Mouse (Mus musculus) hindbrain, embryonic 12.5 days (tissue): ENCODE results near the gene Pttg1ip. TPM values are rescaled to one million over a fixed set of nuclear protein-coding genes. Genes with fewer than 3 reads are reported as not detected.

Experiments
- ATAC-seq: fragments of 200-750 bp; cut with Nextera tagmentation; 2 replicates; pipeline ENCODE4 v1.8.0; 2017; ENCODE audit warnings: moderate TSS enrichment; ENCODE audit not compliant: low FRiP score
- H3K27ac ChIP-seq: fragments of 300-500 bp; sonication (generic); 2 replicates; pipeline ENCODE4 v1.5.1; 2016; ENCODE audit warnings: mild to moderate bottlenecking
- H3K27me3 ChIP-seq: fragments of 300-500 bp; sonication (generic); 2 replicates; pipeline ENCODE4 v1.6.1; 2016; ENCODE audit warnings: mild to moderate bottlenecking
- H3K36me3 ChIP-seq: fragments of 300-500 bp; sonication (generic); 2 replicates; pipeline ENCODE4 v1.6.1; 2016; ENCODE audit warnings: mild to moderate bottlenecking
- H3K4me1 ChIP-seq: fragments of 300-500 bp; sonication (generic); 2 replicates; pipeline ENCODE4 v1.6.1; 2016
- H3K4me2 ChIP-seq: fragments of 300-500 bp; sonication (generic); replicated peaks from 2 replicates; pipeline ENCODE4 v1.6.1; 2016; ENCODE audit warnings: mild to moderate bottlenecking
- H3K4me3 ChIP-seq: fragments of 300-500 bp; sonication (generic); 2 replicates; pipeline ENCODE4 v1.5.1; 2016; ENCODE audit warnings: mild to moderate bottlenecking
- H3K9ac ChIP-seq: fragments of 300-500 bp; sonication (generic); 2 replicates; pipeline ENCODE4 v1.6.1; 2016; ENCODE audit warnings: mild to moderate bottlenecking, moderate library complexity
- H3K9me3 ChIP-seq: fragments of 300-500 bp; sonication (generic); replicated peaks from 2 replicates; pipeline ENCODE4 v1.6.1; 2016; ENCODE audit warnings: mild to moderate bottlenecking
- WGBS: fragments of 180-500 bp; shearing (Covaris S2); methylation state at CpG from one replicate; pipeline ENCODE4 v1.1.7; 2016; 5-methylcytosine and 5-hydroxymethylcytosine counted together
- polyA plus RNA-seq: library from polyadenylated mRNA; unstranded; fragments of >200 nt; fragmentation: Nextera tagmentation; extraction: Ambion mirVana; gene quantifications from 2 replicates; pipeline ENCODE4 v1.2.1, GENCODE M21; 2016

The Pttg1ip gene
- polyA plus RNA-seq, 1 experiment from 2014 or later: 78.8 TPM

DNA sequence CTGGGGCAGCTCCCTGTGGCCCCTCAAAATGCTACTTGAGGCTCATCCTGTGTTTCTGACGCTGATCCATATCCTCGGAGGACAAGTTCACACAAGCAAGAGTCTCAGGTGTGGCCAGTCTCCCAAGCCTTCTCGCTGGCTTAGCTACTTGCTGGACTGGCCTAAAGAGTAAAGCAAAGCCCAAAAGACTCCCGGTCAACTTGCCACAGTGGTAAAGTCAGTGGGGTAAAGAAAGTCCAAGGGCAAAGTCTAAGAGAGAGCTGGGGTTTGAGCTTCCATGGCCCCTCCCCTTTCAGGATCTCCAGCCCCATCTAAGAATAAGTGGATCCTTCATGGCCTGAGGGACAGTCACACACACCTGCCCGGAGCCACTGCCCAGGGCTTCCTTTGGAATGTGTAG lies 29.4 kb upstream of the Pttg1ip start:
- H3K4me3 ChIP-seq: no peak overlapping the region
- H3K9me3 ChIP-seq: no peaks in the 10 kb centered on the region
- no peak for ATAC-seq
- no peak overlapping the region for H3K9ac ChIP-seq
- WGBS: 94% methylated on average over 5 of the region's 5 CpGs
- H3K36me3 ChIP-seq: no peaks in the 10 kb centered on the region
- H3K4me1 ChIP-seq: no peaks in the 10 kb centered on the region
- H3K27ac ChIP-seq: no peak overlapping the region
- 0 out of 2 replicates have a peak, but pooled peaks cover 3% of the 10 kb centered on the region for H3K27me3 ChIP-seq
- H3K4me2 ChIP-seq: no peak overlapping the region

DNA sequence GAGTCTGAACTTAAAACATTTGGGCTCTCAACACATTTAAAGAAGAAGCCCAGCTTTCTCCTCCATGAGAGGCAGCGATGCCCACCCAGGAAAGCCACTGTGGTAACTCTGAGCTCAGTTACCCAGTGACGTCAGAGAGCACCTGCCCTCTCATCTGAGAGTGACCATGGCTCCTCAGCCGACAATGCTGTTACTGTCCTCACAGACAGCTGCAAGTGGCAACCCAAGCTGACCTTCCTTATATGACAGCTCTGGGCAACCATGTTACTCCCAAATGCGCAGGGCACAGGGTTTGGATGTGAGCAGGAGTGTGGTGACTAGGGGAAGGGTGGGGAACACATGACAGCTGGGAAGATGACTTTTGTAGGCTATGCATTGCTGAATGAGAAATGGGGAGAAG lies 28.2 kb upstream of the Pttg1ip start:
- no peaks in the 10 kb centered on the region for H3K4me1 ChIP-seq
- 75% methylated on average over 4 of the region's 4 CpGs for WGBS
- H3K9me3 ChIP-seq: no peaks in the 10 kb centered on the region
- no peak overlapping the region for H3K9ac ChIP-seq
- no peak for ATAC-seq
- no peak overlapping the region for H3K4me3 ChIP-seq
- H3K27ac ChIP-seq: no peak overlapping the region
- H3K36me3 ChIP-seq: no peaks in the 10 kb centered on the region
- 0 out of 2 replicates have a peak, but pooled peaks cover 3% of the 10 kb centered on the region for H3K27me3 ChIP-seq
- H3K4me2 ChIP-seq: no peak overlapping the region

DNA sequence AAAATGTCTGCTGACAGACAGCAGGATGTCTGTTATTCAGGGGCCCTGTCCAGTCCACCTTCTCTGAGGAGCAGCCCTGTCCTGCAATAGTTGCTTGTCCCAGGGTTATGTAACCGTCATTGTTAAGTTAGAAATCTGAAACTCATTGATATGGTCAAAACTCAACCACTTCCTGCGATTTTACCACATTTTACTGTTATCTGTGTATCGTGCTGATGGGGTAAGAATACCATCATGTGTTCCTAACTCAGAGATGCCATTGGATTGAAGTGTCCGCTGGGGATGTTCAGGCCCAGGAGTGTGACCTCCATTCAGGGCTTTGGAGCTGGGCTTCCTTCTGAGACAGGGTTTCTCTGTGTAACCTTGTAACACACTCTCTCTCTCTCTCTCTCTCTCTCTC lies 26.6 kb upstream of the Pttg1ip start:
- WGBS: 88% methylated on average over 4 of the region's 4 CpGs

DNA sequence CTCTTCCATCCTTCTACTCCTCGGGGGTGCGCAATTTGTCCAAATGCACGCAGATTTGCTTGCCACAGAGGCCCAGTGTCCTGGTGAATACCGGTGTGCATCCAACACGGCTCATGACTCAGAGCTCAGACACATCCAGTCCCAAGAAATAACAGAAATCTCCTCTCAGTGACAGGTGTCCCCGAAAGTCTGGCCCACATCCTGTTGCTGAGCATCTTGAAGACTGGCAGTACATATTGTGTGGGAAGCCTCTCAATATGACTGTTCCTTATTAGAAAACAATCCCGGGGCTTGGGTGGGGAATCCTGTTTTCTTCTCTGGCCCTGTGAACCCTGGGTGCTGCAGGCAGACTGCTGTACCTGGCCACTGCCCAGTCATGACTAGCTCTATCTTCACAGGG lies 24.9 kb upstream of the Pttg1ip start:
- 0 out of 2 replicates have a peak, but pooled peaks cover 3% of the 10 kb centered on the region for H3K27me3 ChIP-seq
- no peak overlapping the region for H3K9ac ChIP-seq
- ATAC-seq: no peak
- no peak overlapping the region for H3K4me2 ChIP-seq
- H3K4me3 ChIP-seq: no peak overlapping the region
- no peaks in the 10 kb centered on the region for H3K9me3 ChIP-seq
- H3K27ac ChIP-seq: no peak overlapping the region
- H3K36me3 ChIP-seq: no peaks in the 10 kb centered on the region
- WGBS: 90% methylated on average over 7 of the region's 7 CpGs
- H3K4me1 ChIP-seq: no peaks in the 10 kb centered on the region

More for the DNA sequence above, 26.6 kb upstream of the Pttg1ip start:
- Histone ChIP-seq H3K27ac (no peak overlapping the region), H3K4me1 (no peaks in the 10 kb centered on the region), H3K27me3 (0 out of 2 replicates have a peak, but pooled peaks cover 3% of the 10 kb centered on the region), H3K9me3 (no peaks in the 10 kb centered on the region), H3K36me3 (no peaks in the 10 kb centered on the region), H3K4me3 (no peak overlapping the region), H3K4me2 (no peak overlapping the region), H3K9ac (no peak overlapping the region)
- no peak for ATAC-seq

DNA sequence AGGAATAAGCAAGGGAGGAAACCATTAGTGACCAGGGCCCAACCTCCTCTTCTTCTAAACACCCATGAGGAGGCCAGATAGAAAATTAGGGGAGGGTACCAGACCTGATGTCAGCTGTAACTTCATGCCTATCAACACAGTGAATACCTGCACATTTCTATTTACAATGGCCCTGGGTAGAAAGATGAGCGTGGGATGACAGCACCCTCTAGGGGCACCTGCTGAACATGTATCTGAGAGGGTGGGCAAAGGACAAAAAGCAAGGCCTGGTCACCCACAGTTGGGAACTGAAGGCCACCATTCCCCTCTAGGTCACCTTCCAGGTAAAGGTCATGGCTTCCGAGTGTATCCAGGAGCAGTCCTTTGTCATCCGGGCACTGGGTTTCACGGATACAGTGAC lies 23.9 kb upstream of the Pttg1ip start:
- 90% methylated on average over 4 of the region's 4 CpGs for WGBS
- Histone ChIP-seq H3K27me3 (0 out of 2 replicates have a peak, but pooled peaks cover 3% of the 10 kb centered on the region), H3K9me3 (no peaks in the 10 kb centered on the region), H3K27ac (no peak overlapping the region), H3K4me1 (no peaks in the 10 kb centered on the region), H3K9ac (no peak overlapping the region), H3K36me3 (no peaks in the 10 kb centered on the region), H3K4me2 (no peak overlapping the region), H3K4me3 (no peak overlapping the region)
- ATAC-seq: no peak

DNA sequence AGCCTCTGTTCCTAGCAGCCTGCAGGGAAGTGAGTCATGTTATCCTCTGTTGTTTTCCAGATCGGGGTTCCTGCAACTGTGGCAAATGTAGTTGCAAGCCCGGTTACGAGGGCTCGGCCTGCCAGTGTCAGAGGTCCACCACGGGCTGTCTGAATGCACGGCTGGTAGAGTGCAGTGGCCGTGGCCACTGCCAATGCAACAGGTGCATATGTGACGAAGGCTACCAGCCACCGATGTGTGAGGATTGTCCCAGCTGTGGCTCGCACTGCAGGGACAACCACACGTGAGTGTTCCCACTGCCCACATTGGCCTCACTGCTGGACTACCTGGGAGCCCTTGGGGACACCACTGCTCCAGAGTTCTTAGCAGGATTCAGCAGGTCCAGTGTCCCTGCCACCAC lies 21.4 kb upstream of the Pttg1ip start:
- H3K27me3 ChIP-seq: 0 out of 2 replicates have a peak, but pooled peaks cover 3% of the 10 kb centered on the region
- no peaks in the 10 kb centered on the region for H3K4me1 ChIP-seq
- H3K4me3 ChIP-seq: no peak overlapping the region
- H3K9me3 ChIP-seq: no peaks in the 10 kb centered on the region
- no peak overlapping the region for H3K9ac ChIP-seq
- H3K36me3 ChIP-seq: no peaks in the 10 kb centered on the region
- no peak overlapping the region for H3K27ac ChIP-seq
- WGBS: 85% methylated on average over 11 of the region's 11 CpGs
- ATAC-seq: no peak
- H3K4me2 ChIP-seq: no peak overlapping the region

DNA sequence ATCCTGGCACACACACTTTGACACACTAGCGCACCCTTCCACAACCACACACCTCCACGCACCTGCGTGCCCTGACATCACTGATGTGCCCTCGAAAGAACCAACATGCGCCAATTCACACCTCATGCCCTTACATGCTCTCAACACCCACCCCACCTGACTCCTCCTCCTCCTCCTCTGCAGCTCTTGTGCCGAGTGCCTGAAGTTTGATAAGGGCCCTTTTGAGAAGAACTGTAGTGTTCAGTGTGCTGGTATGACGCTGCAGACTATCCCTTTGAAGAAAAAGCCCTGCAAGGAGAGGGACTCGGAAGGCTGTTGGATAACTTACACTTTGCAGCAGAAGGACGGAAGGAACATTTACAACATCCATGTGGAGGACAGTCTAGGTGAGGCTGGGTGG lies 20.7 kb upstream of the Pttg1ip start:
- ATAC-seq: no peak
- H3K27me3 ChIP-seq: 0 out of 2 replicates have a peak, but pooled peaks cover 1% of the 10 kb centered on the region
- no peak overlapping the region for H3K27ac ChIP-seq
- no peak overlapping the region for H3K4me3 ChIP-seq
- H3K9ac ChIP-seq: no peak overlapping the region
- H3K9me3 ChIP-seq: no peaks in the 10 kb centered on the region
- no peak overlapping the region for H3K4me2 ChIP-seq
- no peaks in the 10 kb centered on the region for H3K4me1 ChIP-seq
- 88% methylated on average over 9 of the region's 9 CpGs for WGBS
- no peaks in the 10 kb centered on the region for H3K36me3 ChIP-seq

DNA sequence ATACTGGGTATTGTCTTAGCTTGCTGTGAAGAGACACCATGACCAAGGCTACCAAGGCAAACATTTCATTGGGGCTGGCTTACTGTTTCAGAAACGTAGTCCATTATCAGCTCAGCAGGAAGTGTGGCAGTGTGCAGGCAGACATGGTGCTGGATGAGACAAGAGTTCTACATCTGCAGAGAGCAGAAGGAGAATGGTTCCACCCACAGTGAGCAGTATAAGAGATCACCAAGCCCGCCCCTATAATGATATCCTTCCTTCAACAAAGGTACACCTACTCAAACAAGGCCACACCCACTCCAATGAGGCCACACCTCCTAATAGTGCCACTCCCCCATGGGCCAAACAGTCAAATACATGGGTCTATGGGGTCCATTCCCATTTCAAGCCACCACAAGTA lies 20.0 kb upstream of the Pttg1ip start:
- Histone ChIP-seq H3K4me1 (no peaks in the 10 kb centered on the region), H3K27ac (no peak overlapping the region), H3K27me3 (no peaks in the 10 kb centered on the region), H3K4me3 (no peak overlapping the region), H3K9me3 (no peaks in the 10 kb centered on the region), H3K36me3 (no peaks in the 10 kb centered on the region), H3K9ac (no peak overlapping the region), H3K4me2 (no peak overlapping the region)
- no peak for ATAC-seq
- 81% methylated on average over 2 of the region's 2 CpGs for WGBS

DNA sequence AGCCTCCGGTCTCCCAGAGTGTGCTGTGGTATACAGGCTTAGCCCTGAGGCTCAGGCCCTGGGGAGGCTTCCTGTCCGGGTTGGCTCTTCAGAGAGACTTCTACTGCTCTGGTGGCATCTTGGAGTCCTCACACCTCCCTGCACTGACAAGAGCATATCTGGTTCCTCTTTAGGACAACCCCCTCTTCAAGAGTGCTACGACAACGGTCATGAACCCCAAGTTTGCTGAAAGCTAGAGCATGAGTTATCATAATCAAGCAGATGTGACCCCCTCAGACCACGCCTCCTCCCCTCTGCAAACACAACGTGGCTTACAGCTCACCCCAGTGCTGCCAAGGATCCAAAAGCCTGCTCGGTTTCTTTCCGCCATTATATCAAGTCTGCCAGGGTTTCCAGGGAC lies 16.5 kb upstream of the Pttg1ip start:
- no peak overlapping the region for H3K4me2 ChIP-seq
- no peak overlapping the region for H3K9ac ChIP-seq
- no peak overlapping the region for H3K27ac ChIP-seq
- no peak for ATAC-seq
- no peaks in the 10 kb centered on the region for H3K9me3 ChIP-seq
- peaks cover 3% of the 10 kb centered on the region; the same call in 1 of the 2 replicates for H3K4me1 ChIP-seq
- no peak overlapping the region for H3K4me3 ChIP-seq
- no peaks in the 10 kb centered on the region for H3K36me3 ChIP-seq
- no peaks in the 10 kb centered on the region for H3K27me3 ChIP-seq
- WGBS: 87% methylated on average over 8 of the region's 8 CpGs

DNA sequence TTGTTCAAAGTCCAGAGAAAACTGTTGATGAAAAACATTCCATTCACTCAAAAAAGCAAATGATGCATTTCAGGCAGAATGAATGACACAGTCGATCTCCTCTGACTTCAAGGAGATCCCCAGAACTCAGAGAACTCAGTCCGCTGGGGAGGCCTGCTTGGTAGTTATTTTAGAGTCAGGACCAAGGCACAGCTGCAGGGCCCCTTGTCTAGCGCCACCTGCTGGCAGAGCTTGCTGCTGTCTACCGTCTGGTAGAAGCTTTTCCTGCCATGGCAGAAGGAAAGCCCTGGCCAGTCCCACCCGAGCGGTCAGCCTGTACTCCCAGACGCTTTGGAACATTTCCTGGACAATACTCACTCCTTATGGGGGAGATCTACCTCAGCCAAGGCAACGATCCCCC lies 14.9 kb upstream of the Pttg1ip start:
- no peak overlapping the region for H3K4me2 ChIP-seq
- H3K36me3 ChIP-seq: no peaks in the 10 kb centered on the region
- no peak for ATAC-seq
- peaks cover 3% of the 10 kb centered on the region; the same call in 1 of the 2 replicates for H3K4me1 ChIP-seq
- H3K9ac ChIP-seq: no peak overlapping the region
- H3K9me3 ChIP-seq: no peaks in the 10 kb centered on the region
- no peaks in the 10 kb centered on the region for H3K27me3 ChIP-seq
- no peak overlapping the region for H3K4me3 ChIP-seq
- no peak overlapping the region for H3K27ac ChIP-seq
- 39% methylated on average over 8 of the region's 8 CpGs for WGBS

DNA sequence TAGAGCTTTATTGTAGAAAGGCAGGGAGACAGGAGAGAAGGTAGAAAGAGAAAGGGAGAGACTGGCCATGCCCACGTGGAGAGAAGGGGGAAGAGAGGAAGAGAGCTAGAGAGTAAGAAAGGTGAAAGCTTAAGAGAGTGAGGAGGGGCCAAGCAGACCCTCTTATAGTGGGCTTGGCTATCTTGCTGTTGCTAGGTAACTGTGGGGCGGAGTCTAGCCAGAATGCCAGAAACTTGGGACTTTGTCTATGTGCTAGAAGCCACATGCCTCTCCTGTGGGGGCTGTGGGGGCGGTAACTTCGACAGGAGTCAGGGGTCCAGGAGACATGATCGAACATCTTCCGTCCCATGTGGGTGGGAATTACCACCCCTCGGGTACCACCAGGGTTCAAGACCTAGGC lies 12.0 kb upstream of the Pttg1ip start:
- peaks cover 3% of the 10 kb centered on the region; the same call in 1 of the 2 replicates for H3K4me1 ChIP-seq
- no peak for ATAC-seq
- WGBS: 46% methylated on average over 7 of the region's 7 CpGs
- H3K36me3 ChIP-seq: no peaks in the 10 kb centered on the region
- no peak overlapping the region for H3K9ac ChIP-seq
- no peak overlapping the region for H3K27ac ChIP-seq
- no peak overlapping the region for H3K4me3 ChIP-seq
- H3K9me3 ChIP-seq: no peaks in the 10 kb centered on the region
- H3K4me2 ChIP-seq: no peak overlapping the region
- H3K27me3 ChIP-seq: 0 out of 2 replicates have a peak, but pooled peaks cover 2% of the 10 kb centered on the region

DNA sequence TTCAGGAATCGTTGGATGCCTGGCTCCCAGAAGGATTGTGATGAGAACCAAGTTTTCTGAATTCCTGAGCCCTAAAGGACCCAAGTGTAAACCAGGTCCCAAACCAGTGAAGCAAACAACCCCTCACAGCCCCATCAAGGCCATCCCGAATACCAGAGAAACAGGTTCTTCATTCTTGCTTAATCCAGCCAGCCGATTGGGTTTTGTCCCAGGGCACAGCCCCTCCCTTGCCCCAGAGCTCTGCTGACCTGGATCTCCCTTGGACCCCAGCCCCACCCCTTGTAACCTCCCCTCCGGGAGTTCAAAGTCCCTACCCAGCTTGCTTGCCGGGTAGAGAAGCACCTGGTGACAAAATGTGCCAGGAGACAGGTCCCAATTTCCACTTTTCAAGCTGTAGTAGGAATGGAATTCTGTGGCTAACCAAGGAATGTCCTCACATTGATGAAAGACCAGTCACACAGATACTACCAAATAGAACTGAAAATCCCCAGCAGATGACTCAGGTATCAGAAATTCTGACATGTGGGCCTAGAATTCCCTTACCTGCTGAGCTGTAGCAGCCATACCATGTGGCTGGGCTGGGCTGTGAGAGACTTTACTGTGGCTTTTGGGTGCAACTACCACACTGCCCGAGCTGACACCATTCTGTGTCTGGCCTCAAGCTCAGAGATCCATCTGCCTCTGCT lies 11.4 kb upstream of the Pttg1ip start:
- 0 out of 2 replicates have a peak, but pooled peaks cover 2% of the 10 kb centered on the region for H3K27me3 ChIP-seq
- no peaks in the 10 kb centered on the region for H3K9me3 ChIP-seq
- H3K27ac ChIP-seq: no peak overlapping the region
- WGBS: 65% methylated on average over 6 of the region's 6 CpGs
- H3K4me1 ChIP-seq: peaks cover 3% of the 10 kb centered on the region; the same call in 1 of the 2 replicates
- no peak overlapping the region for H3K4me3 ChIP-seq
- no peak overlapping the region for H3K9ac ChIP-seq
- H3K4me2 ChIP-seq: no peak overlapping the region
- no peak for ATAC-seq
- no peaks in the 10 kb centered on the region for H3K36me3 ChIP-seq

DNA sequence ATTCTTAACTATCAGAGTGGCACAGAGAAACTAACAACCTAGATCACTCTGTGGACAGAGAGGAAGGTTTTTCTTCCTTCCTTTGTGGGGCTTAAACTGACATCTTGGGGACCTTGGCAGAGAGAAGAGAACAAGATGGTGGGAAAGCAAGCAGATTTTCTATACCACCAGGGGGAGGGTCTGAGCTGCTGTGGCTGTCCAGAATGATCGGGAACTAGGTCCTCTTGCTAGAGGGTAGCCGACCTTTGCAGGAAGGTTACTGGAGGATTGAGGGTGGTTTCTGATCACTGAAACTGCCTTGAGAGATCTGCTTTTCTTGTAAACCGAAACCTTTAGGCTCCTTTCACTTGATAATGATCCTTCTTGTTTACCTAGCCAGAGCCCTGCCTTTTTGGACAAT lies 9.3 kb upstream of the Pttg1ip start:
- Histone ChIP-seq H3K27ac (no peak overlapping the region), H3K4me2 (no peak overlapping the region), H3K4me3 (no peak overlapping the region), H3K27me3 (0 out of 2 replicates have a peak, but pooled peaks cover 2% of the 10 kb centered on the region), H3K4me1 (peaks cover 3% of the 10 kb centered on the region; the same call in 1 of the 2 replicates), H3K9me3 (no peaks in the 10 kb centered on the region), H3K36me3 (no peaks in the 10 kb centered on the region), H3K9ac (no peak overlapping the region)
- 40% methylated on average over 3 of the region's 3 CpGs for WGBS
- ATAC-seq: no peak
